Mouse (Mus musculus) induced T-regulatory cell, adult 2 months (primary cell): ENCODE data around the gene Catsperz.
A peak's percentile ranks its signal among the peaks of the same experiment; 100 is the strongest.

Source experiments
- DNase-seq: peaks from one replicate; pipeline ENCODE4 v3.0.0-alpha.2; 2012; ENCODE audit warnings: low read depth

Gene Catsperz

DNA sequence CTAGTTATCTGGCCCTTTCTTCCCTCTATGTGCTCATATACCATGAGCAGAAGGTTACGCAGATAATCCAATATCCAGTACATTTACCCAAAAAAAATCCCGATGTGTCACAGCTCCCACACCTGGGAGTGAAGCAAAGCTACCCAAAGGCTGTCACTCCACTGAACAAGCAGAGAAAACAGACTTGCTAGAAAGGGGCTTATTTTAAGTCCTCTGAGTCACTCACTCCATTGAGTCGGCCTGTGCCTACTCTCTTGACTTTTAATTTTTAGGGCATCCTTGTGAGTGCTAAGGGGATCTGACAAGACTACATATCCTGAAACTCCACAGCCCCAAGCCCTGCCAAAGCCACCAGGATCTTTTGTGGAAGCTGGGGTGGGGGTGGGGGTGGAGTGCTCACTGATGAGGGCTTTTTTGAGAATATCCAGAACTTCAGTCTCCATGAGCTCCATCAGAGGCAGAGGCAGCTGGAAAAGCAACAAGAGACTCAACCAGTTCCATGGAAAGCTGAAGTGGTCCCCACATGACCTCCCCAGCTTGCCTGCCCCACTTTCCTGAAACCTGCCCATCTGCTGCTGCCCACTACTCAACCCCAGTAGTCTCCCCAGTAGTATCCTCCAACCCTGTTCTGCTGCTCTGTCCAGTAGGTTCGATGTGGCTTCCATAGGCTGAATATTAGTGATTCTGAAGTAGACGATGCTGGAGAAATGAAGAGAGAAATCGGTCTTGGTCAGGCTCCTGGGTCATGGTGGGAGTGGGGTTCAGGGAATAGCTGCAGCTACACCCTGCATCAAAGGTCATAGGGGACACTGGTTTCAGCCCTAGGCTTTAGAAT lies 2.1 kb downstream of the Catsperz start:
- DNase-seq, result no peak

DNA sequence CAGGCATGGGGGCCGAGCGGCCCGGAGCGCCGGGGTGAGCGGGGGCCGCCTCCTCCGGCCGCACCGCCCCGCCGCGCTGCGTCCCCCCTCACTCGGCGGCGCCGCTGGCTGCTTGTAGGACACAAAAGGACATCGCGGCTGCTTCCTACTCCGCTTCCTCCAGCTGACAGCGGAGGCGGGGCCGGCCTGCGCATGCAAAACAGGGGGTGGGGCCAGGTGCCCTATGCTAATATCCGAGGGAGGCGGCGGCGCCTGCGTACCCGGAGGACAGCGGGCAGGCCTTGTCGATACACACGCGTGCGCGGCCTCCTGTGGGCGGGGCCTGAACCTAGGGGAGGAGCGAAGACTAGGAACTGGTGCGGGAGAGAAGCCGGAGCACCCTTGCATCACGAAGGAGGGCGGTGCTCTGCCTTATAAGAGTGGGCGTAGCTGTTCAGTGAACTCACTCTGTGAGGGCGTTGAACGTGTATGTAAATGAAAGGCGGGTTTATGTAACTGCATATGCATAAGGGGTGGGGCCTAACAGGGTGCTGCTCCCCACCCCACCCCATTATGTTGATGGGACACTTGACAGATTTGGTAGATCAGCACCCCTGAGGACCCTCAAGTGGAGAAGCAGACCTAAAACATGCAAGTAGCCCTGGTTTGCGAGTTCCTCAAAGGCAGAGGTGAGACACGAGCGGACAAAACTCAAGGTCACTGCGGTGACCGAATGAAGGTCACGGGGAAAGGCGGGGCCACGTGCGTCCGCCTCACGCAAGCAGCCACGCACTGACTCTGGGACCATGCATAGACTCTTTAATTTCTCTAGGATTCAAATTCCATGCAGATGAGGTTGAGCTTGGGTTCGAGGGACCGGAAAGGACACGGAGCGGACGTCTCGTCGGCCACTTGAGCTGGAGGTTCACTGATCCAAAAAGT lies 3.3 kb downstream of the Catsperz start, which contains the start of gene Esrra:
TSS of gene Esrra (minus strand) at position 167 of the 921 bp plus-strand sequence.
- DNase-seq, result peak; percentile 100

DNA sequence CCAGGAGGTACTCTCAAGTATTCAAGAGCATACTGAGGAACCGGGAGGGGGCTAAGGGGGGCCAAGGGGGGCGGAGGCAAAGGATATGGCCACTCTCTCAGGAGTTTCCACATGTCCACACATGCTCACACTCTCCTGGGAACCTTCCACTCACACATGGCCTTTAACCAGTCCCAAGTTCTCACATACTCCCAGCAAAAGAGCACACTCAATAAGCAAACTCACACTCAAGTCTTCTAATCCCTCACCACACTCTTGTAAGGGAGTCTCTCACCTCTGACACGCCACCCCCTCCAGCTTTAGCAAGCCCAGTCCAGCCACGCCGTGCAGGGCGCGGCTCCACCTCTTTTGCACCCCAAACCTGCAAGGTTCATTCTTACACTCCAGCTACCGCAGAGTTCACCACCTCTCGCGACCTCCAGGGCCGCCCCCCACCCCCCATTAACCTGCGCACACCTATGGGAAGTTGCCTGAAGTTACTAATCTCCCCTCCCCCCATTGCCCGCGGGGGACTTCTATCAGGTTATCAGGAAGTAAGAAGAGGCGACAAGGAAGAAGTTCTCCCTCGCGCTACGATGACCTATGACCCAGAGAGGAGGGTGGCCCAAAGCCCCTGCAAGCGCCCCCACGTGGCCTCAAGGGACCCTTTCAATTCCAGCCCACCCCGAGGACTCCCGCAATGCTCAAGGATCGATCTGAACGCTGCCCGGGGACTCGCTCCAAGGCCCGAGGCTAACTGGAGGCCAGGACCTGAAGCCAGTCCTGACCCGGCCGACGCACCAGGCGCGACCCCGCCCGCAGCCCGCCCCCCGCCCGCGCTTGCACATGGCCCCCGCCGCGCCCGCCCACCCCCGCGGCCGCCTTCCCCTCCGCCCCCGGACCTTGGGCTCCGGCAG lies 4.2 kb downstream of the Catsperz start:
- peak; percentile 80 for DNase-seq

DNA sequence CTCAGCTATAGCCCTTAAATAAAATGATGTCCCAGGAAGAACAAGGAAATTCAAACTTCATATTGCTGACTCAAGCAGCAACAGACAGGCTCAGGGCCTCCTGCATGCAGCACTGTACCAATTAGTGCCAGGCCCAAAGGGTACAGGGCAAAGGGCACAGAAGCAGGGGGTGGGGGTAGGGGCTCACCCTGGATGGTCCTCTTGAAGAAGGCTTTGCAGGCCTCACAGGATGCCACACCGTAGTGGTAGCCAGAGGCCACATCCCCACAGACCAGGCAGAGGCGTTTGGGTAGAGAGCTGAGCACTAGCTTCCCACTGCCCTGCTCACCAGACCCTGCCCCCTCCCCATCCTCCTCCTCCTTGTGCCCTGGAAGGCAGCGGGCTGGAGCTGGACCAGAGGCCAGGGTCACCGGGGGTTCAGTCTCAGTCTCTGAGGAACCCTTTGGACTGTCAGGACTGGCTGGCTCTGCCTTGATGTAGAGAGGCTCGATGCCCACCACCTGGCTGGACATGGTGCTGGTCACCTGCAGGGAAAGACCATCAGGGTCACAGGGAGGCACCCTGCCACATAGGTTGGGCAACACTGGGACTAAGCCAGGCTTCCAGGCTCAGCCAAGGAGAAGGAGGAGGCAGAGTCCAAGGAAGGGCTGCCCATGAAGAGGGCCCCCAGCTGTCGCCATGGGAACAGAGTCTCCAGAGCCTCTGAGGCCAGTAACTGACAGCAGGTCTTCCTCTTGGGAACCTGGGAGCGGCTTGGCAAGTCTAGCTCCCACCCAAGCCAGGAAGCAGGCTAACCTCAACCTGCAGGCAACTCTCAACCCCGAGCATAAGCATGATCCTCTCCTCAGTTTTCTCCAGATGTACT lies 5.1 kb downstream of the Catsperz start:
- DNase-seq, result no peak

DNA sequence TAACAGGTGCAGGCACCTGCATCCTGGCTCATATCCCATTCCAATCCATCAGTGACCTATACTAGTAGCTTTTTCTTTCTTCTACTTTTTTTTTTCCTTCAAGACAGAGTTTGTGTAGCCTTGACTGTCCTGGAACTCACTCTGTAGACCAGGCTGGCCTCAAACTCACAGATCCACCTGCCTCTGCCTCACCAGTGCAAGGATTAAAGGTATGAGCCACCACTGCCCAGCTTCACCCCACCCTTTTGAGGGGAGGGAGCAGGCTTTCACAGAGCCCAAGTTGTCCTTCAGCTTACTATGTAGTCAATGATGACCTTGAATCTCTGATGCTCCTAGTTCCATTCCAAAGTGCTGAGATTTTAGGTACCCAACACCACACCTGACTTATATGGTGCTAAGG lies 5.7 kb downstream of the Catsperz start:
- no peak for DNase-seq

DNA sequence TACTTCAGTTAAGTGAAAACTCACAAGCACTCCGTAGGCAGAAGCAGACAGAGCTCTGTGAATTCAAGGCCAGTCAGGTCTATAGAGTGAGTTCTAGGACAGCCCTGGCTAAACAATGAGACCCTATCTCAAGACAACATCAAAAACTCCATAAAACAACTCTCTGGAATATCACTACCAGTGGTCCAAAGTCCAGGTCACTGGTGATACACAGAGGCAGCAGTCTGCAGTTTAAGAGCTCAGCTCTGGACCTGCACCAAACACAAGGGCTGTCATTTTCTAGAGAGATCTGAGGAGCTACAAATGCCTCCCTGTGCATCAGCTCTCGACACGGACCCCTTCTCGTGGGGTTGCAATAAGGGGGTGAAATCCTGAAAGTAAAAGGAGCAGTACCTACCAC lies 6.9 kb downstream of the Catsperz start:
- DNase-seq, result no peak

DNA sequence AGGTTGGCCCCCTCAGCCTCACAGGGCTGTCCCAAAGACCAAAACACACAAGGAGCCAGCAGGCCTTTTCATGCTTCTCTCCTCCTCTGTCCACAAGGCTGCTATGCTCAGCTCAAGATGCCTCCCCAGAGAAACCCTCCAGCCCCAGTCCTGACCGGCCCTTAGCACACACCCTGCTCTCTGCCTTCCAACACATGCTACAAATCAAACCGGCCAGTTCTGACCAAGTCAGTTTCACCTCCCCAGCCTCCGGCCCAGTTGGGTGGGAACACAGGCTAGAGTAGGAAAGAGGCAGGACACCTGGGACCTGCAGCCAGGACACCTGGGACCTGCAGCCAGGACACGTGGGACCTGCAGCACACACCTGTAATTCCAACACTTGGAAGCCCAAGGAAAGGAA lies 8.7 kb downstream of the Catsperz start:
- DNase-seq, result no peak

DNA sequence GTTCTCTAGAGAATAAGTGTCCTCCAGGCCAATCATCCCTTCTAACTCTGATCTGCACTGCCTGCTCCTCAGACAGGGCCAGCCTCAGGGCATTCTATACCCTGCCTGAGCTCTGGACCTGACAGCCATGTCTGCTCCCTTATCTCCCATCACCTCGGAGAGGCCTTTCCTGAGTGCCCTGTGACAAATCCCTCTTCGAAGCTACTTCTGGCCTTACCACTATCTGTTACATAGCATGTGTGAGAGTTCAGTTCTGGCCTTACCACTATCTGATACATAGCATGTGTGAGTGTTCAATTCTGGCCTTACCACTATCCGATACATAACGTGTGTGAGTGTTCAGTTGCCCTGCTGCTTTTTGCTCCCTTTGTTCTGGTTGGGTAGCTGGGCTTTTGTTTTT lies 9.9 kb downstream of the Catsperz start:
- DNase-seq, result no peak

DNA sequence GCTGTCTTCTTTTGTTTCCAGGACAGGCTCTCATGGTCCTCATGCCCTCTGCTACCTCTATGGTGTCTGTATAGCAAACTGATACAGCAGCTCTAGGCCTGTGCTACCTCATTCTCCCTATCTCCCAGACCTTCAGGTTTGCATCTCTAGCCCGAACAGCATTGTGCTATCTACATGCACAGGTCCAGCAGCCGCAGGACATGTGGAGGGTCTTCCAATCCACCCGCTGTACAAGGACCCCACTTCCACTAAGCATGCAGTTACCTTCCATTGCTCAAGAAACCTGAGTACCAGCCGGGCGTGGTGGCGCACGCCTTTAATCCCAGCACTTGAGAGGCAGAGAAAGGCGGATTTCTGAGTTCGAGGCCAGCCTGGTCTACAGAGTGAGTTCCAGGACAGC lies 10.6 kb downstream of the Catsperz start:
- DNase-seq, result no peak

DNA sequence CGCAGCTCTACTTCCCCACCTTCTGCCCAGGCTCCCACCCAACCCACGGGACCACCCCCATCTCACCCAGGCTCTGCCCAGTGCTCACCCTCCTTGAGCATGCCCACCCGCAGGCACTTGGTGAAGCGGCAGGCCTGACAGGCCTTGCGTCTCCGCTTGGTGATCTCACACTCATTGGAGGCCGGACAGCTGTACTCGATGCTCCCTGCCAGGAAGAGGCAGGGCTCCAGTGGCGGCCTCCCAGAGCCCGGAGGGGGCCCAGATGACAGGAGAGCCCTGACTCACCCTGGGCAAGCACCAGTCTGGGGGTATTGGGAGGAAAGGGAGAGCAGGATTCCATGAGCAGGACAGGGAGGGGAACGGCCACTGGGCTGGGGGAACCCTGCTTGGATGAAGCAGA lies 11.2 kb downstream of the Catsperz start:
- no peak for DNase-seq

DNA sequence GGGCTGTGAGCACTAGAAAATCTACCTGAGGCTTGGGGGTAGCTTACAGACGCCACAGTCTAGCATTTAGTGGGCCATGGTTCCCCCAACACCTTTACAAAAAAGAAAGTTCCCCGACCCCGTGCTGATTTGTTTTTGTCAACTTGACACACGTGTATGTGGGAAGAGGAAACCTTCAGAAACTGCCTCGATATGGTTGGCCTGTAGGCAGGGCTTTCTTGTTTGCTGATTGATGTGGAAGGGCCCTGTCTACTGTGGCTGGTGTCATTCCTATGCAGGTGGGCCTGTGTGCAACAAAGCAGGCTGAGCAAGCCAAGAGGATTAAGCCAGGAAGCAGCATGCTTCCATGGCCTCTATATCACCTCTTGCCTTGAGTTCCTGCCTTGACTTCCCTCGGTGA lies 12.1 kb downstream of the Catsperz start:
- DNase-seq, result no peak

DNA sequence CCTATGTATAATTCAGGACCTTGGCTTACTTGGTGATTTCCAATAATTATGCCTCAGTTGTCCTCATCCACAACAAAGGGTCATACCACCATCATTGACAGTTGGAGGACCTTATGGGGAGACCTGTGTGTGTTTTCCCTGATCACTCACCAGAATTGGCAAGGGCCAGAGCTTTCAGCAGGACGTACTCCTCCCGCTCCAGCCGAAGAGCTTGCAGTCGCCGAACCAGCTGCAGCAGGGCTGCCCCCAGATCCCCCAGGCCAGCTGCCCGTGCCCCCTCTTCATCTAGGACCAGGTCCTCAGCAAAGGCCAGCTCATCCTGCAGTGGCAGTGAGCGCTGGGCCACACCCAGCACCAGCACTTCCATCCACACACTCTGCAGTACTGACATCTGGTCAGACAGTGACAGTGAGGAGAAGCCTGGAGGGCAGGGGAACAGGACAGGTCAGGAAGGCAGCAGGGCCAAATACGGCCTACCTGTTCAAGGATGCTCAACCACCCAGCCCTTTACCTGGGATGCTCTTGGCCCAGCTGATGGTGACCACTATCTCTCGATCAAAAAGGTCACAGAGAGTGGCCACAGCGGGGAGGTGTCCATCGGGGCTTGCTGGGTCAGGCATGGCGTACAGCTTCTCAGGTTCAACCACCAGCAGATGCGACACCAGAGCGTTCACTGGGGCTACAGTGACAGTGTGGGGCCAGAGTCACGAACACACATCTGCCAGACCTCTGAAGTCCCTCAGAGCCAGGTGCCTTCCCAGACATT lies 12.8 kb downstream of the Catsperz start:
- DNase-seq, result no peak

DNA sequence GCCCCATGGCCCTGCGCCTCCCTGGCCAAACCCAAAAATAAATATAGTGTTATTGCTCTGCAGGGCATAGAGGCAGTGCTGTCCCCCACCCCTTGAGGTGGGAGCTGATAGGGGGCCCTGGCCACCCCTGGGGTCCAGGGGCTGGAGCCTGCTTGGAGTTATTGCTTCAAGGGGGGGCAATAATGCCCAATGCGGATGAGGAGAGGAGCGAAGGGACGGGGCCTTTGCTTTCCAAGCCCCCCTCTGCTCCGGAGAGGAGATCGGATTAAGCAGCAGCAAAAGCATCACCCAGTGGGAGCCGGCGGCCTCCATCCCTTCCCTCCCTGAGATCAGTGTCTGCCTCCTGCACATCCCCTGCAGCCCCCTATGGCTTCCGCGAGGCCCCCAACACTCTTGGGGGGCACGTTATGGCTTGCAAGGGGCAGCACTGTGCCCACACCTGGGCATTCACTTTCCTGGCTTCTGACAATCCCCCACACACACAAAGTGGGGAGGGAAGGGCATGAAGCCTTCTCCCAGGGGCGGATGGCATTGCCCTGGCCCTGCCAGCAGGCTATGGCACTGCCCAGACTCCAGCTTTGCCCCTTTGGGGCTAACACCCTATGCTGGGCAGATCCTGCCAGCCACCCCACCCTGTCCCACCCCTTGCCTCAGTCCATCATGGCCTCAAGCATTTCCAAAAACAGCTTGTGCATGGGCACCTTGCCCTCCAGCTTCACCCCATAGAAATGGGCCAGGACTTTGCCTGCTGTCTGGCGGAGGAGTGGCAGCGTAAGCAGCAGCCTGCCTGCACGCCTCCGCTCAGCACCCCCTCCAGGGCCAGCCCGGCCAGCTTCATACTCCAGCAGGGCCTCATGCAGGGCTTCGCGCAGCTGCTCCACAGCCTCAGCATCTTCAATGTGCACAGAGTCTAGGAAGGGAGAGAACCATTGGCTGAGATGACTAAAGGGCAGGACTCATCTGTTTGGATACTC lies 13.8 kb downstream of the Catsperz start:
- DNase-seq, result no peak

DNA sequence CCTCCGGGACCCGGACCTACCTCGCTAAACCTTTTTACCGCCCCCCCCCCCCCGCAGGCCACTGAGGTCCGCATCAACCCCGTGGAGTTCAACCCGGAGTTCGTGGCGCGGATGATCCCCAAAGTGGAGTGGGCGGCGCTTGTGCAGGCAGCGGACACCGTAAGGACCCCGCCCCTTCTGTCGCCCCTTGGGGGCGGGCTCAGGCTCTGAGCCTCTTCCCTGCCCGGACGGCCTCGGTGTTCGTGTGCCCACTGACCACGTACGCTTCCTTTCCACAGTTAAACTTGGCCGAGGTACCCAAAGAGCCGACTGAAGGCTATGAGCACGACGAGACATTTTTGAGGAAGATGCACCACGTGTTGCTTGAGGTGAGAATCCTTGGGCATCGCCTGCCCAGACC lies 14.9 kb downstream of the Catsperz start:
- DNase-seq, result peak; percentile 77

DNA sequence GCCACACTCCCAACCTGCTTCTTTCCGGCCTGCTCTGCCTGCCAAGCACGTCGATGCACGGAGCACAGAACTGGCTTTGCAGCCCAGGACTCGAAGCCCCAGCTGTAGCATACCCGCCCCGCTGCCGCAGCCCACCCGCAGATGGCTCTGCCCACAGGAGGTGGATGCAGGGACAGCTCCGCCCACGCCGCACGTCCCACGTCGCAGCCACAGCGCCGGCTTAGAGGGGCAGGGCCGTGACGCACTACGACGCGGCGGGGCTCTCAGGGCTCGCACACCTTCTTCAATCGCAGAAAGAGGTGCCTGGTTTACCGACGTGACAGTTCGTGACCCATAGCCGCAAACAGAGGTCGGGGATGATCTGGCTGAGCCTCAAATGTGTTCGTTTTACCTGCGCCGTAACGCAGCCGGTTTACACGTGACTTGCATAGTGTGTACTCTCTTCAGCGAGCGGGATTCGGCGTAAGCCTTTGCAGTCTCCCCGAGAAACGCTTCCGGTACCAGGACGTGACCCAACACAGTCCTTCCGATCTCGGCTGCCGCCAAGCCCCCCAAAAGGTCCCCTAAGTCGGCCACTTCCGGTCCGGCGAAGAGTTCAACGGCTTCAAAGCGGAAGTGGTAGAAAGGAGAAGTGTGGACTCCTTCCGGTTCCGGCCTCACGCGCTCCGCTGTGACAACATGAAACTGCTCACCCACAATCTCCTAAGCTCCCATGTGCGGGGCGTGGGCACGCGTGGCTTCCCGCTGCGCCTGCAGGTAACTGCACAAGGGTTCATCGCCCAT lies 15.5 kb downstream of the Catsperz start, which contains the start of the genes Trmt112 and Prdx5:
TSS of gene Trmt112 (plus strand) at position 192 of the 783 bp plus-strand sequence.
TSS of gene Prdx5 (minus strand) at position 600 of the 783 bp plus-strand sequence.
- peak; percentile 95 for DNase-seq

DNA sequence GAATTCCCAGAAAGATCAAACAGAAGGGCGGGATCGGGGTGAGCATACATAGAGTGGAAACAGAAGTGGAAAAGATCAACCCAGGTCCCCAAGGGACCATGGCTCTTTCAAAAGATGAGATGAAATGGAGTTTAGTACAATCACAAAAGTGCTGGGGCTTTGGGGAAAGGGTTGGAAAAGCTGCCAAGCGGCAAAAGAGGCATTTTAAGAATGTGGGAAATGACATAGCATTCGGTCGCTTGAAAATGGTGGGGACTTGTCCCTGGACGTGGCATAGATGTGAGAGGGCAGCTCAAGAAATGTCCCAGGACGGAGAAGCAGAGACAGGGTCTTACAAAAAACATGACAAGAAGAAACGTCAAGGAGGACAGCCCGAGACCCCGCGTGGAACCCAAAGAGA lies 16.2 kb downstream of the Catsperz start:
- DNase-seq, result peak; percentile 39

DNA sequence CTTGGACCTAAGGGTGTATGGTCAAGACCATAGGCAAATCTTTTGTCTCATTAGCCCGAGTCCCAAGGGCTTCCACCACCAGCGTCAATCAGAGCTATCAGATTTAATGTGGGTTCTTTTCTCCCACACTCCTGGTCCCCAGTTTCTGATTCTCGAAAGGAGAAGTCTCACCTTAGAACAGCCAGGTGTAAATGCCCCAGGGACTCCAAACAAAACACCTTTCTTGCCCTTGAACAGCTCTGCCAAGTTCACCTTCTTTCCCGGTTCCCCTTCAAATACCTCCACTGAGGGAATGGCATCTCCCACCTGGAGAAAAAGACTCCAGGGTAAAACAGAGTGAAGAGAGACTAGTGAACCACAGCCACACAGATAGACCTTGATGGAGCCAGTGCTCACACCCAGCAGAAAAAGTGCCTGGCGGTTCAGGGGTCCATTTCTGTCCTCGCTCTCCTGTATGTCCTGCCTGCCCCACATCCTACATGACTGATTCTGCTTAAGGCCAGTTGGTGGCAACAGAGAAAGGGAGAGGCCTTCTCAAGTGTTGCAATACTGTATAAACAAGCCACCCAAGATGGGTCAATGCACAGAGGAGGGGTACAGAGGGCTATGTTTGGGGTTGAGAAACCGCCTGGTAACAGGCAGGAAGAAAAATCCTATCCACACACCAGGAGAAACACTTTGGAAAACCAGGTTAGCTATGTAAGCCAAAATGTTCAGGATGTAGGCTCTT lies 17.2 kb downstream of the Catsperz start:
- DNase-seq, result no peak
